Mouse (Mus musculus) heart, embryonic 12.5 days (tissue): ENCODE measurements around the gene Fam50b. TPM values are rescaled to one million over a fixed set of nuclear protein-coding genes. Genes with fewer than 3 reads are reported as not detected.

Experiments used
- ATAC-seq: fragments of 200-750 bp; cut with Nextera tagmentation; 2 replicates; pipeline ENCODE4 v1.8.0; 2017; ENCODE audit warnings: moderate TSS enrichment, moderate library complexity; ENCODE audit not compliant: insufficient number of reproducible peaks, low FRiP score
- H3K27ac ChIP-seq: fragments of 300-500 bp; sonication (generic); 2 replicates; pipeline ENCODE4 v1.5.1; 2016; ENCODE audit warnings: mild to moderate bottlenecking, moderate library complexity; ENCODE audit not compliant: poor library complexity, severe bottlenecking
- H3K27me3 ChIP-seq: fragments of 300-500 bp; sonication (generic); replicated peaks from 2 replicates; pipeline ENCODE4 v1.6.1; 2016; ENCODE audit warnings: mild to moderate bottlenecking, moderate library complexity
- H3K36me3 ChIP-seq: fragments of 300-500 bp; sonication (generic); 2 replicates; pipeline ENCODE4 v1.6.1; 2016; ENCODE audit warnings: mild to moderate bottlenecking, moderate library complexity
- H3K4me1 ChIP-seq: fragments of 300-500 bp; sonication (generic); replicated peaks from 2 replicates; pipeline ENCODE4 v1.6.1; 2016; ENCODE audit warnings: mild to moderate bottlenecking
- H3K4me2 ChIP-seq: fragments of 300-500 bp; sonication (generic); 2 replicates; pipeline ENCODE4 v1.6.1; 2016; ENCODE audit warnings: mild to moderate bottlenecking, moderate library complexity
- H3K4me3 ChIP-seq: fragments of 300-500 bp; sonication (generic); 2 replicates; pipeline ENCODE4 v1.5.1; 2016; ENCODE audit warnings: mild to moderate bottlenecking
- H3K9ac ChIP-seq: fragments of 300-500 bp; sonication (generic); 2 replicates; pipeline ENCODE4 v1.6.1; 2016; ENCODE audit warnings: mild to moderate bottlenecking, moderate library complexity
- H3K9me3 ChIP-seq: fragments of 300-500 bp; sonication (generic); replicated peaks from 2 replicates; pipeline ENCODE4 v1.6.1; 2016; ENCODE audit warnings: mild to moderate bottlenecking, moderate library complexity
- WGBS: fragments of 180-500 bp; shearing (Covaris S2); methylation state at CpG from one replicate; pipeline ENCODE4 v1.1.7; 2016; 5-methylcytosine and 5-hydroxymethylcytosine counted together
- polyA plus RNA-seq: library from polyadenylated mRNA; unstranded; fragments of >200 nt; fragmentation: Nextera tagmentation; extraction: Ambion mirVana; gene quantifications from 2 replicates; pipeline ENCODE4 v1.2.1, GENCODE M21; 2016

Fam50b gene
- polyA plus RNA-seq, 1 experiment from 2014 or later, result not detected

GRCm38 (mm10) chr13:34766572-34766971, 31.9 kb downstream of the Fam50b start:
- no peaks in the 10 kb centered on the region for H3K27me3 ChIP-seq
- H3K9me3 ChIP-seq, result no peaks in the 10 kb centered on the region
- H3K27ac ChIP-seq, result no peak overlapping the region
- H3K9ac ChIP-seq, result no peak overlapping the region
- no peaks in the 10 kb centered on the region for H3K36me3 ChIP-seq
- H3K4me1 ChIP-seq, result peaks cover 7% of the 10 kb centered on the region
- no peak overlapping the region for H3K4me2 ChIP-seq
- ATAC-seq, result 0 out of 2 replicates have a peak, but pooled peaks have one; percentile 66
- 38% methylated on average over 4 of the region's 4 CpGs for WGBS
- H3K4me3 ChIP-seq, result no peak overlapping the region

GRCm38 (mm10) chr13:34767527-34768292, 33.1 kb downstream of the Fam50b start:
- Histone ChIP-seq H3K4me1 (0 out of 2 replicates have a peak, but pooled peaks cover 2% of the 10 kb centered on the region), H3K9me3 (no peaks in the 10 kb centered on the region), H3K4me3 (no peak overlapping the region), H3K36me3 (no peaks in the 10 kb centered on the region), H3K27ac (no peak overlapping the region), H3K4me2 (no peak overlapping the region), H3K27me3 (no peaks in the 10 kb centered on the region), H3K9ac (no peak overlapping the region)
- 78% methylated on average over 18 of the region's 18 CpGs for WGBS
- ATAC-seq, result no peak

- H3K27ac ChIP-seq, result no peak overlapping the region
- peaks cover 18% of the 10 kb centered on the region for H3K4me1 ChIP-seq
- no peak overlapping the region for H3K4me3 ChIP-seq
- WGBS, result 70% methylated on average over 3 of the region's 3 CpGs
- no peaks in the 10 kb centered on the region for H3K27me3 ChIP-seq
- no peak for ATAC-seq
- H3K36me3 ChIP-seq, result no peaks in the 10 kb centered on the region
- H3K9me3 ChIP-seq, result no peaks in the 10 kb centered on the region
- no peak overlapping the region for H3K9ac ChIP-seq
- no peak overlapping the region for H3K4me2 ChIP-seq
Observed at GRCm38 (mm10) chr13:34776767-34777166, 42.1 kb downstream of the Fam50b start.

- WGBS, result 52% methylated on average over 7 of the region's 7 CpGs
Observed at GRCm38 (mm10) chr13:34780856-34781610, 46.4 kb downstream of the Fam50b start.

GRCm38 (mm10) chr13:34781611-34782009, 47.0 kb downstream of the Fam50b start:
- peak overlapping the region; percentile 50 for H3K27ac ChIP-seq
- no peaks in the 10 kb centered on the region for H3K9me3 ChIP-seq
- H3K4me1 ChIP-seq, result peaks cover 18% of the 10 kb centered on the region
- no peaks in the 10 kb centered on the region for H3K27me3 ChIP-seq
- no peak overlapping the region for H3K9ac ChIP-seq
- H3K4me3 ChIP-seq, result no peak overlapping the region
- peak; percentile 64; the same call in 1 of the 2 replicates for ATAC-seq
- no peaks in the 10 kb centered on the region for H3K36me3 ChIP-seq
- 46% methylated on average over 4 of the region's 4 CpGs for WGBS
- no peak overlapping the region for H3K4me2 ChIP-seq

More at GRCm38 (mm10) chr13:34780856-34781610, 46.4 kb downstream of the Fam50b start:
- Histone ChIP-seq H3K4me3 (no peak overlapping the region), H3K9me3 (no peaks in the 10 kb centered on the region), H3K9ac (no peak overlapping the region), H3K27ac (peak overlapping the region; percentile 50), H3K27me3 (no peaks in the 10 kb centered on the region), H3K4me2 (no peak overlapping the region), H3K4me1 (peaks cover 18% of the 10 kb centered on the region), H3K36me3 (no peaks in the 10 kb centered on the region)
- no peak for ATAC-seq

- 54% methylated on average over 8 of the region's 8 CpGs for WGBS
- Histone ChIP-seq H3K9me3 (no peaks in the 10 kb centered on the region), H3K4me2 (no peak overlapping the region), H3K27ac (no peak overlapping the region), H3K36me3 (no peaks in the 10 kb centered on the region), H3K9ac (no peak overlapping the region), H3K4me1 (peaks cover 16% of the 10 kb centered on the region), H3K4me3 (no peak overlapping the region), H3K27me3 (no peaks in the 10 kb centered on the region)
- peak; percentile 58; the same call in 1 of the 2 replicates for ATAC-seq
Observed at GRCm38 (mm10) chr13:34784818-34785217, 50.2 kb downstream of the Fam50b start.

GRCm38 (mm10) chr13:34786634-34787033, 52.0 kb downstream of the Fam50b start:
- H3K9ac ChIP-seq, result no peak overlapping the region
- no peak overlapping the region for H3K4me2 ChIP-seq
- no peak overlapping the region for H3K27ac ChIP-seq
- no peaks in the 10 kb centered on the region for H3K27me3 ChIP-seq
- no peak for ATAC-seq
- peaks cover under 1% of the 10 kb centered on the region; the same call in 1 of the 2 replicates for H3K4me1 ChIP-seq
- WGBS, result 67% methylated on average over 5 of the region's 5 CpGs
- no peaks in the 10 kb centered on the region for H3K9me3 ChIP-seq
- no peak overlapping the region for H3K4me3 ChIP-seq
- no peaks in the 10 kb centered on the region for H3K36me3 ChIP-seq

GRCm38 (mm10) chr13:34787546-34787945, 52.9 kb downstream of the Fam50b start:
- Histone ChIP-seq H3K4me1 (no peaks in the 10 kb centered on the region), H3K27me3 (no peaks in the 10 kb centered on the region), H3K27ac (no peak overlapping the region), H3K9ac (no peak overlapping the region), H3K9me3 (no peaks in the 10 kb centered on the region), H3K4me2 (no peak overlapping the region), H3K36me3 (no peaks in the 10 kb centered on the region), H3K4me3 (no peak overlapping the region)
- WGBS, result 67% methylated on average over 5 of the region's 5 CpGs
- no peak for ATAC-seq

GRCm38 (mm10) chr13:34789176-34789818, 54.6 kb downstream of the Fam50b start:
- H3K4me3 ChIP-seq, result no peak overlapping the region
- no peak overlapping the region for H3K9ac ChIP-seq
- no peaks in the 10 kb centered on the region for H3K27me3 ChIP-seq
- ATAC-seq, result no peak
- no peaks in the 10 kb centered on the region for H3K36me3 ChIP-seq
- WGBS, result 65% methylated on average over 3 of the region's 3 CpGs
- H3K9me3 ChIP-seq, result no peaks in the 10 kb centered on the region
- H3K27ac ChIP-seq, result peak overlapping the region; percentile 10; the same call in 1 of the 2 replicates
- no peak overlapping the region for H3K4me2 ChIP-seq
- H3K4me1 ChIP-seq, result no peaks in the 10 kb centered on the region; the same call in 1 of the 2 replicates

GRCm38 (mm10) chr13:34793066-34793465, 58.4 kb downstream of the Fam50b start:
- no peaks in the 10 kb centered on the region; the same call in 1 of the 2 replicates for H3K4me1 ChIP-seq
- no peak overlapping the region for H3K4me3 ChIP-seq
- no peaks in the 10 kb centered on the region for H3K9me3 ChIP-seq
- H3K27ac ChIP-seq, result no peak overlapping the region
- ATAC-seq, result no peak
- no peaks in the 10 kb centered on the region for H3K36me3 ChIP-seq
- no peaks in the 10 kb centered on the region for H3K27me3 ChIP-seq
- H3K9ac ChIP-seq, result no peak overlapping the region
- H3K4me2 ChIP-seq, result no peak overlapping the region
- WGBS, result 49% methylated on average over 7 of the region's 7 CpGs

- no peak overlapping the region for H3K4me2 ChIP-seq
- no peak overlapping the region for H3K27ac ChIP-seq
- no peak for ATAC-seq
- no peaks in the 10 kb centered on the region for H3K9me3 ChIP-seq
- H3K36me3 ChIP-seq, result no peaks in the 10 kb centered on the region
- no peak overlapping the region for H3K4me3 ChIP-seq
- H3K27me3 ChIP-seq, result no peaks in the 10 kb centered on the region
- H3K4me1 ChIP-seq, result no peaks in the 10 kb centered on the region; the same call in 1 of the 2 replicates
- WGBS, result 33% methylated on average over 2 of the region's 2 CpGs
- H3K9ac ChIP-seq, result no peak overlapping the region
Observed at GRCm38 (mm10) chr13:34793816-34794215, 59.2 kb downstream of the Fam50b start.
